Mouse (Mus musculus) retina, postnatal 1 day (tissue): Measurements from ENCODE around the gene Clrn2.

ENCODE experiments used
- DNase-seq: peaks from one replicate; pipeline ENCODE4 v3.0.0-alpha.2; 2012

The Clrn2 gene

GRCm38 (mm10) chr5:45454456-45454855, 905 bp downstream of the Clrn2 start:
- no peak for DNase-seq

DNA sequence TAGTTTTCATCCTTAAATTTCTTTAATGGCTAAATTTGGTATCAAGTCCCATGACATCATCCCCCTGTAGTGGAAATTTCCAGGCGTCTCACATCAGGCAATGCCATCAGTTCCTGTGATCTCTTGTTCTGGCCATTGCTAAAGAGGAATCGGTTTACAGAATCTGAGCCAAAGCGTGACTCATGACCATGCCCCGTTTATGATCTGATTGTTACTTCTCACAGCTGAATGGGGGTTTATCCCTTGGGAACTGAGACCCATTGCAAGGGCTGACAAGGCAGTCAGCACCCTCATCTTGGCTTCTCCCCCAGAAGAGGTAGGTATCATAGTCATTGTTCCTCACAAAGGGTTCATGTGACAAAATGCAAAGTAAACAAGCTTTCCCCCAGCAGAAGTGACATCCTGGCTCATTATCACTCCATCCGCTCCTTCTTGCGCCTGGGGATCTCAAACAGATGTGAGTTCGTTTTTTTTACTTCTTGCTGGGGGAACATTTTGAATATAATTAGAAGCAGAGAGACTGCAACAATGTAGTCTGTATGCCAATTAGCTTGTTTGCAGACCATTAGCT, 19.4 kb downstream of the Clrn2 start:
- no peak for DNase-seq

DNA sequence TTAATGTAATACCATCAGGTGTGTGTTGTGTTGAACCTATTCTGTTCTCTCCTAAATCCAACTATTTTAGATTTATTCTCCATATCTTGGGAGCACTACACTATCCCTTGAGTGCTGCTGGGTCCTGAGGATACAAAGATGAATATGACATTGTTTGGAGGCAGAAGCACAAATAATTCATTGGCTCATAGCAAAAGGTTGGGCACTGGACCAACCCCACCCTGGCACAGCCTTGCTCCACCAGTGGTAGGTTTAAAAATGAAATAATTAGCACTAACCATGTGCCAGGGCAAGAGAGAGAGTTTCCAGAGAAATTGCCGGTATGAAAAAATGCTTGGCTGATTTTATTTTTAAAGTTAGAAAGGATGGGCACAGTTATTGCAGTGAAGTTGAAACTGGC, 20.0 kb downstream of the Clrn2 start:
- no peak for DNase-seq

- peak; percentile 86 for DNase-seq
Observed at GRCm38 (mm10) chr5:45474215-45474614, 20.7 kb downstream of the Clrn2 start.

DNA sequence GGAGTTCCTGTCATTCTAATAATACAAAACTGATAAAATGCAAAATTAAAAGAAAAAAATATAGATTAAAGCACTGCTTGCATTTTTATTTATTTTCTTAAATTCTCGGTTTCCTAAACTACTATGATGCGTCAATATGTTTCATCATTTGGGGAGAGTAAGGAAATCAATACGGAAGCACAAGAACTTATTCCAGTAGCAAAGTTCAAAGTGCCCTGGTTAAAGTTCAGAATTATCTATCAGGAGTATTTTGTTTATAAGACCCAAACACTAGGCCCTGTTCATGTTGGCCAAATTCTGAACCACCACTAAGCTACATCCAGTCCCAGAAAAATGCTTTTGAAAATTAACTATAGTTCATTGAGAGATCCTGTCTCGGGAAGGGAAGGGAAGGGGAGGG, 21.2 kb downstream of the Clrn2 start:
- DNase-seq = no peak

- no peak for DNase-seq
Observed at GRCm38 (mm10) chr5:45475771-45476170, 22.2 kb downstream of the Clrn2 start.

- DNase-seq = peak; percentile 70
Observed at GRCm38 (mm10) chr5:45476288-45476687, 22.7 kb downstream of the Clrn2 start.

DNA sequence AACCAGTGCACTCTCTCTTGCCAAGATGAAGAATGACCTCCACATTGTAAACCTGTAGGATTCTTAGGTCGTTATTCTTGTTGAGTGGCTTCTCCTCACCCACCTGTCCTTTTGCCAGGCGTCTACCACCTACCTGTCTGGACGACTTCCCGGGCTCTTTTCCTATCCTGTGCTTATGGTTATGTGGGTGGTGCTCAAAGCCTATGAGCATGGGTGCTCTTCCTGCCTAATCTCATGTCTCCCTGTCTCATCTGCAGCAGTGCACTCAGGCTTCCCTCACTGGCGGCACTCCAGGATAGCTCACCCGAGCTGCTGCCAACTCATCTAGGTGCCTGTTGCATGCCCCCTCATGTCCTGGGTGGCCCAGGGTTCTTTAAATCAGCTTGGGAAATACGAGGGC, 24.1 kb downstream of the Clrn2 start:
- DNase-seq = no peak

- DNase-seq = no peak
Observed at GRCm38 (mm10) chr5:45480066-45480465, 26.5 kb downstream of the Clrn2 start.

DNA sequence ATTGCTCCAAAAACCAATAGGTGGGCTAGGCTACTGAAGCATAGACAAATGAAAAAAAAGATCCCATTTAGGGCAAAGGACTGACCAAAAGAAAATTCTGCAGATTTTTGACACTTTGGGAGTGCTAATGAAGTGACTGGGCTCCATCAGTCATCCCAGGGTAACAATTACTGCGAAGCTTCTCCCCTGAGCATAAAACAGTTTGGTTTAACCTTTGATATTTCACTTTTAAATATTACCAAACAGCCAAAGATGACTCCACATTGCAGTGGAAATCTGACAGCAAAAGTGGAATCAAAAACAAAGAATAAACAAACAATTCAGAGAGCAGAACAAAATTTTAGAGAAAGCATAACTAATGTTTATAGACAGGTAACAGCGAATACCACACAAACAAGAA, 27.6 kb downstream of the Clrn2 start:
- DNase-seq = no peak

DNA sequence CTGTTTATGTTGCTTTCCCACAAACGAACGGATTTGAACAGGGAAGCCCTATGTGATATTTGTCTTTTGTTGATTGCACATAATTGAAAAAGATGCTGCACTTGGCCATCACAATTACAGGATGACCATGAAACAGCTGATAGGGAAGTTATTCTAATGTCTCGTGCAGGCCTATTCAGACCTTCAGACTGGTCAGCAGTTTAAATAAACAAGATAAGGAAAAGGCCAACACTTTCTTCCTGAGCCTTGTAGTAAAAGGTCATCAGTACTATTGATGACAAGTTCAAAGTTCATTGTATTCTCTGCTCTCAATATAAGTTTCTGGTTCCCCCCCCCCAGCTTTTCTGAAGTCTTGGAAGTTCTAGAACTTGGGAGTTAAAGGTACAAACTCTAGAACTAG, 29.1 kb downstream of the Clrn2 start:
- DNase-seq = no peak

- DNase-seq = no peak
Observed at GRCm38 (mm10) chr5:45483654-45484053, 30.1 kb downstream of the Clrn2 start.

- DNase-seq = no peak
Observed at GRCm38 (mm10) chr5:45491776-45492175, 38.2 kb downstream of the Clrn2 start.

- DNase-seq = peak; percentile 97
Observed at GRCm38 (mm10) chr5:45493191-45494092, 39.9 kb downstream of the Clrn2 start, which contains the start of gene Lap3. Lap3 (plus strand) TSS chr5:45493374.

DNA sequence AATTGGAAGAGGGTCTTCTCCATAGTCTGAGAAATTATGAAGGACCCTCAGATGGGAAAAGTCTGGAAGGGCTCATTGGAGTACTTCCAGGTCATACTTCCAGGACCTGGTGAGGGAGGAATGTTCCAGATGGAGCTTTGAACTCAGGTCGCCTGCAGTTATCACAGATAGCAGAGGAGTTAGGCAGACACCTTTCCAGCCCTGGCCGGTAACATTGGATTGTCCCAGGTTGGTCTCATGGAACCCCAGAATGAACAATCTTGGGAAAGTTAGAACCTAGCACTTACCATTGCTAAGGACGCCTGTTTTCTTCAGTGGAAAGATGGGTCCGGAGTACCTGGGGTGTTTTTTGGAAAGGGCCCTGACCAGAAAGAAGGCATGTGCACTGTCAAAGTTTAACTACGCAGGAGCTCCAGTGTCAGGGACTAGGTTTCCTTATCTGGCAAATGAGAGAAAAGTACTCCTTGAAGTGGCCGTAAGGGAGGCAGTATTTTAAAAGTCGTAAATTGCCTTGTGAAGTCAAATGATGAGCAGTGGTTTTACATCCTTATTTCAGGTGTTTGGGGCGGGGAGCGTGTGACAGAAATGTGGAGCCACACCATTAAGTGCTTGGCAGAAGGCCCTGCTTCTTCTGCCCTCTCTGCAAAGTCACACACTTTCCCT, 40.7 kb downstream of the Clrn2 start:
- DNase-seq = no peak

GRCm38 (mm10) chr5:45495429-45495975, 42.0 kb downstream of the Clrn2 start:
- DNase-seq = no peak

- no peak for DNase-seq
Observed at GRCm38 (mm10) chr5:45496042-45496441, 42.5 kb downstream of the Clrn2 start.

GRCm38 (mm10) chr5:45496479-45496878, 42.9 kb downstream of the Clrn2 start:
- DNase-seq = no peak

DNA sequence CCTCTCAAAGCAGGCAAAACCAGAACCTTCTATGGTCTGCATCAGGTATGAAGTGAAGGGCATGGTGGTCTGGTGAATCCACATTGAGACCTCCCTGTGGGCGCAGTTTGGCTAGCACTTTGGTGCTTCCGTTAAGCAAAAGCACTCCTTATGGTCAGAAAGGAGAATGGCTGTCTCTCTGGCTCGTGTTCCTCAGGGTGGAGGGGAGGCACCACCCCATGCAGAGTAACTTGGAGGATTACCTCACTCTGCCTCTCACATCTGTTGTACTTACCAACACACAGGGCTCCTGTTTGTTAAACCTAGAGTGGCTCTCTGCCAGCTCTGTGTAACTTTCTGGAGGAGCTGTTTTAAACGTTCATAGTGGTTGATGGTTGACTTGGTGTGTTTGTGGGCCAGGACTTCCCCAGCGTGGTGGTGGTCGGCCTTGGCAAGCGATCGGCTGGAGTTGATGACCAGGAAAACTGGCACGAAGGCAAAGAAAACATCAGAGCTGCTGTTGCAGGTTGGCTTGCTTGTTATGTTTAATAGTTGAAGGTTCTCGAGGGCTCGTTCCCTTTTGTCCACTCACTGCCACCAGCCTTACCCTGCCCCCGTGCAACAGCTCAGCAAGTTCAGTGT, 43.5 kb downstream of the Clrn2 start:
- DNase-seq = no peak

GRCm38 (mm10) chr5:45497564-45497963, 44.0 kb downstream of the Clrn2 start:
- DNase-seq = no peak

DNA sequence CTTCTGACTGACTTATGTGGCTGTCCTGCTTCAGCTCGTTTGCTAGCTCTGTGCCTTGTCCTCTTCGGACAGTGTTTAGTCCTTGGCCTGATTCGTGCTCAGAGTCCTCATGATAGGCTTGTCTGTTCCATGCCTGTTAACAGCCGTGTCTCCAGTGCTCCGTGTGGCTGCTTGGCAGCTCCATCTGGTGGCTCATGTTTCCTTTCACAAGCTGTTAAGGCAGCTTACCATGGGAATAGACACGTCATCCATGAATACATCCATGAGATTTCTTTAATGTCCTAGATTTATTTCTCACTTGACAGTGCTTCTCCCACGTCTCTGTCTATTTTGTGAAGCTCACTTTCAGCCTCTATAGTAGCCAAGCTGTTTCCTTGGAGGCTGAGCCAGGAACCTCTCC, 56.5 kb downstream of the Clrn2 start:
- DNase-seq = no peak

DNA sequence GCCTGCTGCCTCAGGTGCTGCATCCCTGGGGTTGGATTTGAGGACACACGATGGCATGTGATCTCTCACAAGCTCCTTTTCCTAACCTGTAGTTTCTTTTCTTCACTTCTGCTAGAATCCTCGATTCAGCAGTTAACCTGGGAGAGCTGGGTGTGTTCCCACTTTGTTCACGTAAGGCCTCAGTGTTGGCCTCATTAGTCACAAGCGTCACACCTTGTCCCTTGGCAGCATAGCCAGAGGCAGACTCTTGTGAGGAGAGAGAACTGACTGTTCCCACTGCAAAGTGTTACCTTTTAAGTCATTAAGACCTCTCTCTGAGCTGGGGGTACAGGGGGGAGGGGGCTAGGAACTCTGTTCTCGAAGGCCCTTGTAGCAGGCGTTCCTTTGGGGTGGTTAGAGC, 59.4 kb downstream of the Clrn2 start:
- no peak for DNase-seq

- no peak for DNase-seq
Observed at GRCm38 (mm10) chr5:45513511-45513910, 60.0 kb downstream of the Clrn2 start.
